Mouse (Mus musculus) ovary, postnatal 14 days (tissue): ENCODE measurements around the gene Adcy7.

Experiments
- DNase-seq: peaks from one replicate; pipeline ENCODE4 v3.0.0; 2022; ENCODE audit warnings: low spot score

Adcy7 gene

DNA sequence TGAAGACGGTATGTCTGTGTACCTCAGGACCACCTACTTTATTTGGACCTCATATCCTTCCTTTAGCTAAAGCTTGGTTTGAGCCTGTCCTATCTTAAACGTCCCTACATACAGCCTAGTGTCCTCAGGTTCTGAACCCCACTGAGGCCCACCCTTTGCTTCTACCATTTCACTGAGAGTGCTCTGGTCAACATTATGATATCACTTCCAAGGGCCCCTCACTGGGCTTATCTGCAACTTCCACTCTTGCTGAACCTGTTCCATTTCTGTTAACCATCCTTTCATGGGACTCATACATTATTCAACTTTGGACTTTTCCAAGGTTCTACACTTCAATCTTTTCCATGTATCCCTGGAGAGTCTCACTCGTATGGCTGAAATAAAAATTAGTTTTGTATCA lies 62.8 kb downstream of the Adcy7 start:
- no peak for DNase-seq

DNA sequence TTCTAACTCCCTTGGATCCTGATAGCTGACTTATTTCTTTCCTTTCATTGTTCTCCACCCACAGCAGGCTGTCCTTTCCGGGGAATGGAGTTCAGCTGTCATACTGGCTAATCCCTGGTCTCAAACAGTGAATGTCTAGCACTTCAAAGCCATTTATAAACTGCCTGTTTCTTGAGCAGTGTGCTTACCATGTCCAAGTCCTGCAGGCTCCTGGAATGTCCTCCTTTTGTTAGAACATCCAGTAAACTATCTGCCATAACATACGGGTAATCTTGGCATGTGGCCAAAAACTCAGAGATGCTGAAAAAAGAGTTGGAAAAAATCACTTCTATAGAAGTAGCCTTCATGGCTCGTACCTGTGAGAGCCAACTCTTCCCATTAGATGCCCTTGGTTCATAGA lies 67.0 kb downstream of the Adcy7 start:
- no peak for DNase-seq

DNA sequence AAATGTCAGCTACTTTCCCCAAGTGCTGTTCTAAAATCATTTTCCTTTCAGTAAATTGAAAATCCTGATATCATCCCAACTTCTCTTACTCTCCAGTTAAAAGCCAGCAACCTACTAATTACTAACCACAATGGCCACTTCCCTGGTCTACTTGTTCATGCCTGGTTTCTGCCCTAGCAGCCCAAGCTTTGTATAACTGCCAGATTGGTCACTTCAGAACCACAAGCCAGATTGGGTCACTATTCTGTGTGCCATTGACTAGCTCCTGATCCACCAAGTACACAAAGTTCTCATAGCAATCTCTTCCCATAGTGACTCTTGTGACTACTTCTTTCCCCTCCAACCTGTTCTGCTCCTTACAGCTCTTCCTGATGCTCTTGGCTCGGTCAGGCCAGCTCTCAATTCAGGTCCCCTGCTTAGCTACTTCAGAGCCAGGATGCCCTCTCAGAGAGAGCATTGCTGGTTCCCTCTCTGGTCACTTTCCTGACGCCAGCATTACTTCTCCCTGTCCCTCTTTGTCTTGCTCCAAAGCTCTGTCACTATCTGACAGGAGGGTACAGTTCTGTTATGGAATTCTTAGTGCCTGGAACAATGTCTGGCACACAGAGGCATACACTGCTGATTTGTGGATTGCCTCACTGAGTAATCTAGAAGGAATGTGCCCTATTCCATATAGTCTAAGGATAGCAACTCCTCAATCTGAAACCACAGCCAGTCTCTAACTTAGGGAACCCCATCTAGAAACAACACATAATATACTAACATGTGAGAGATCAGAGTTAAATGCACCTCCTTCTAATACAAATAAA lies 67.9 kb downstream of the Adcy7 start:
- DNase-seq = no peak

DNA sequence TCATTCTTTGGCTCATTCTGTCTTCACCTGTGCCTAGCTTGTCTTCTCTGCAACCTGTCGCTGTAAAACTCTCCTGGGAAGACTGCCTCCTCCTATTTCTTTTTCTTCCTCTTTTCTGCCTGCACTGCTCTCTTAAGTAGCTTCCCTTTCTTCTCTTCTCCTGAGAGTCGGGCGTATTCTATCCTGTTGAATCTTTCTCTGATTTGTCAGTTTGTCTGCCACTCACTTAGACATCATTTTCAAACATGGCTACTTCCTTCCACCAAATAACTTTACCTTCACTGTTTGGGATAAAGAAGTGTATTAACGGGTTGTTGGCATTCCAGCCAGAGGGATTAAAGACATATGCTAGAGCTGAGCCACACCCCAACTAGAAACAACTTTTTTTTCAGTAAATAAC lies 69.8 kb downstream of the Adcy7 start:
- DNase-seq = no peak

DNA sequence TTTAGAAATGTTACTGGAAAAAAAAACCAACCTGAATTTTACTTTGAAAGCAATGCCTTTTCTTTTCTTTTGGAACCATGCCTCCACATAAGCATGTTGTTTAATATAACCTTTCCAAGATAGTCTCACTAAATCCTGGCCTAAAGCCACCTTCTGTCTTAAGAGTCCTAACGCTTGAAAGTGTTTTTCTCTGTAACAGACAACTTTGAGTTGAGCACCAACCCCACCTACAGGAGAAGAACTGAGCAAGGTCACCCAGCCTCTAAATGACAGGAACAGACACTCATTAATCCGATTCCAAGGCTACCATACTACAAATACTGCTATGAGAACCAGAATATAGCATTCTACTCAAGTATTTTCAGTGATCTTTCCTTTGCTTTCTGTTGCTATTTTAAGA lies 76.8 kb downstream of the Adcy7 start:
- no peak for DNase-seq

DNA sequence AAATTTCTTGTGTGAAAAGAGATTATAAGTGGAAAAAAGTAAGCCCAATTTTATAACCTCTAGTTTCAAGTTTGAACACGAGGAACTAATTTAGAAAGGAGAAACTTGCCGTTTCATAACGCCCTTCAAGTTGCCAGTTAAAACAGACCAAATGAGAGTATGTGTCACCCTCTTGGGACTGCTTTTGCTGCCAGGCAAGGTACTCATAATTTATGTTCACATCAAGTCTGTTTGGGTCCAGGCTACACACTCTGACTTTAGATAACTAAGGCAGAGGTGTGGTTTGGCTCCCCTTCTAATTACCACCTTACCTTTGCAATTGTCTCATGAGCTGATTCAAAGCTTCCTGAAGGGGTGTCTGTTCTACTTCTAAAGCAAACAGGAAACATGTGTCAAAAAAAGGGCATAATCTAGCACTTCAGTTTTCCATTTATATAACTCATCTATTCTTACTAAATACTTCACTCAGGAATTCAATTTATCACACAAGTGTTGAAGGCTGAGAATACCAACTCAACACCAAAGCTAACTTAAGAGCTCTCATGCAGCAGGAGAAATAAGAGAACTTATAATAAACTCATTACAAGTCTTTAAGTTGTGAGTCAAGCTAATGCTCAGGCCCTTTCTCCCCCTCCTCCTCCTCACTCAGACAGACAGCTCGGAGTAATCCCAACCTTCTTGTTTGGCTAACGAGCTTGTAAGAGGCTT lies 85.2 kb downstream of the Adcy7 start:
- DNase-seq = no peak

DNA sequence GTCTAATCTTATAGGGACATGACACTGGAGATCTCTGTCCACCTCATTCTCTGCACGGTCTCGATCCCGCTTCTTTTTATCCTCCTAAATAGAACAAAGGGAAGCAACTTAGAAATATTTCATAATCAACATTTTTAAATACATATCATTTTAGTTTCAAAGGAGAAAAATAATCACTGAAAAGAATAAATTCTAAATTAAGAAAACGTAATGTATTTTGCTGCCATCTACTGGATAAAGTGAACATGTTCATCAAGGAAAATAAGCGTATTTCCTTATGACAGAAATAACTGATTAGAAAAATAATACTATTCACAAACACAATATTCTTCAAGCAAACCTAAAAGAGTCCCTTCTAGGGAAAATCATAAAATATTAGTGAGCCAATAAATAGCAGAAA lies 85.7 kb downstream of the Adcy7 start:
- DNase-seq = no peak

DNA sequence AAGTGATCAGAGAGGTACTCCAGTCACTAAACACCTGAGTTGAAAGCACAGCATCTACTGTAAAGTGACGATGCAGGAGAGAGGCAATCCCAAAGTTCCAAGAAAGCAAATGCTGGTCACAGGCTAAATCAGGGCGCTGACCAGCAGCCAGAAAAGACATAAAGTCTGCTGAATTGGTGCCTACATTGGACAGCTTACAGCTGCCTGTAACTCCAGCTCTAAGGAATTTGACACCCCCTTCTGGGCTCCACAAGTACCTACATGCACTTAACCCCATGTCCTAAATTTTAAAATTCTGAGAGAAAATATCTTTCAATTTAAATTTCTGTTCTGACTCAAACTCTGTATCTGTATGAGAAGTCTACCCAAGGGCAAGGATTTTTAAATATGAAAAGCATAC lies 87.8 kb downstream of the Adcy7 start:
- no peak for DNase-seq

DNA sequence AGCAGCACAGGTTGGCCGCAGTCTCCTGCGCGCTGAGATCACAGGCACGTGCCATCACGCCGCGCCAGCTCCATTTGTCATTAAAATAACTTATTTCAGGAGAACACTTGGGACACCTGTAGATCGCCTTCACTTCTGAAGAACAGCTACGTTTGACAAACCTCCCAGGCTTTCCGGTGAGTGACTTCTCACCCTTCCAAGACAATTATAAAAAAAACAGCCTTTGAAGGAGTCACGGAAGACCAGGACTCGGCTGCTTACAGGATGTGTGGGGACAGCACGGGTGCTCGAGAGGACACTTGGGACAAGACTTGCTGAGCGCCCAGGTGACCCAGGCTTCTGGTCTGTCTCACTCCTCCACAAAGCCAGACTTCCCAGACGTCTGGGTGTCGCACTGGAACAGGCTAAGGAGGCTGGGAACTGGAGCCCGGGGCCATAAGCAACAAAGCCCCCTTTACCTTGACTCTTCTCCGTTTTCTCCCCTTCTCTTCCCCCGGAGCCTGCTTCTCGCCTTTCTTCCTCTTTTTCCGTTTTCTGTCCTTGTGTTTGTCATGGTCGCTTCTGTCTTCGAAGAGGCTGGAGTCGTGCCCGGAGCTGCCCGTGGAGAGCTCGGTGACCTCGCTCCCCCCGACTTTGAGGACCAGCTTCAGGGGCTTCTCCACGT lies 89.0 kb downstream of the Adcy7 start:
- no peak for DNase-seq

DNA sequence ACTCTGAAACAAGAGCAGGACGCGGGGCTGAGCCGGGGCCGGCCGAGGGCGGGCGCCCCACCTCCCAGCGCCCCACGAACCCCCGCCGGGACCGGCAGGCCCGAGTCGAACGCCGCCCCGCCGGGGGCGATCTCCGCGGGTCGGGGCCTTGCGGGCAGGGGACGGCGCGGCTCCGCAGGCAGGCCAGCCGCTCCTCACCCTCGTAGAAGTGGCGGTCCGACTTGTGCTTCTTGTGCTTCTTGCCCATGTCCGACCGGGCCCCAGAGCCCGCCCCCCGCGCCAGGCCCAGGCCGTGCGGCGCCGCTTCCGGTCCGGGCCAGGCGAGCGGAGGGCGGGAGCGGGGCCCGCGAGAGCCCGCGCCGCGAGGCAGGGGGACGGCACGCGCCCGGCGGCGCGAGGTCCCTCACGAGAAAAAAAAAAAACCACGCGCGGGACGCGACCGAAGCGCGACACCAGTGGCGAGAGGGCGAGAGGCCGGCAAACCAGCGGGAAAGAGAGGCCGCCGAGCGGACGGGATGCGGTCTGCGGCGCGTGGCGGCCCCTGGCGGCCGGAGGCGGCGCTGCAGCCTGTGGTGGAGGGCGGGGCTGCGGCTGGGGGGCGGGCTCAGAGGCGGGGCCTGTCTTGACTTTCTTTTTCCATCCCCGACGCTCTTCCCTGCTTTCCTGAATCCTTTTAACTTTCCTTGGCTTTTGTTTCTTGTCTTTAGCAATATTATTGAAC lies 89.7 kb downstream of the Adcy7 start, which contains the start of gene Brd7:
Gene Brd7 (minus strand): TSS at position 487 of the 721 bp plus-strand sequence.
- DNase-seq = peak; percentile 90

DNA sequence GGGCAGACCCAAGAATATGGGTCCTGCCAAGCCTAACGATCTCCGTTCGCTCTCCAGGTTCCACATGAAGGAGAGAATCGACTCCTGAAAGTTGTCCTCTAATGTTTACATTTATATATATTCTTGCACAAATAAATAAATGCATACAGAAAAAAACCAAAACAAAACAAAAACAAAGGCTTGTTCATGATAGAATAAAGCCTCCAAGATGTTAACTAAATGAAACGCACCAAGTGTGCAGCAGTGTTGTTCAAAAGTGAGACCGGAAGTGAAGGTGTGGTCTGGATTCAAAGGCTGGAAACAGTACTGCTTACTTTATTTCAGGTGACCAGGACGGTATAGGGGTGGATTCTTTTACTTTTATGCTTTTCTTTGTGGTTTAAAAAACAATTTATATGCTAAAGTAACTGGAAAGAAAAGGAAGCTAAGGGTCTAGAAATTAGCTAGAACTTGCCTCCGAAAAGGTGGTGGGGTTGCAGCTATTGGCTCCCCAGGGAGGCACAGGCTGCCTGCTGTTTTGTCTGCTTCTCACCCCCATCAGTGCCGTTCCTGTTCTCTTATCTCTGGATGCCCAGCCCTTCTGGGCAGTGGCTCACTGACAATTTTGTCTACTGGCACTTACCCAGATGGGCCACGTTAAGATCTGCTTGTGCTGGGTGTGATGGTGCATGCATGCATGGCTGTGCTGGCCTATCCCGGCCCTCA lies 90.4 kb downstream of the Adcy7 start:
- no peak for DNase-seq

DNA sequence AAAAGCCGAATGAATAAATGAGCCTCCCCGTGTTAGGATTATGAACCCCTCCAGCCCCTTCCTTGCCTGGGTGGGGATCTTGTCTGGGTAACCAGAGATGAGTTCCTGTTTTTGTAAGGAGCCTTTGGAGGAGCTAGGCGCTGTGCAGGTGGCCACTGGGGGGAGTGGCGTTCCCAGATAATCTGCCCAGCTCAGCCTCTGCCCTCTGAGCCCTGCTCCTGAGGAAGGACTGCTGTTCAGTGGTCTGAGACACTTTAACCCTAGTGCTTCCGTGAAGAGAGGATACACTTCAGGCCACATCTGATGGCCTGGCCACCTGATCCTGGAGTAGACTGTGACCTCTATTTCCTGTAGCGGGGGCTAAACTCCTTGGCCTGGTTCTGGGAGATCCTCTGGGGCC lies 97.0 kb downstream of the Adcy7 start:
- DNase-seq = no peak

DNA sequence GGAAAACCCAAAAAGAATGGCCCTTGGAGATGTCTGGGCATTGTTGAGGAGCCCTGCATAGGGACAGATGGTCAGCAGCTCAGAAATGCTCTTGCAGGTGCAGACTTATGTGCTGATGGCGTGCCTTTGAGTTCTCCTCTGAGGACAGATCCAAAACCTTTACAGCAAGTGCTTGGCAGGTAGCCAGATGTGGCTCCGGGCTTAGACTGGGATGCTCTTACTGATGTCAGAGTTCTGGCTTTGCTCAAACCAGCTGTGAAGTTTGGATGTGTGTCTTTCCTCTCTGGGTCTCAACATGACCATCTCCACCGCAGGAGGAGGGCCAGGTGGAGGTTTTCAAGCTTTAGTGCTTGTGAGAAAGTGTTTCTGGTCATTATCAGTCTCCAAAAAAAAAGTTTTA lies 97.6 kb downstream of the Adcy7 start:
- DNase-seq = no peak

DNA sequence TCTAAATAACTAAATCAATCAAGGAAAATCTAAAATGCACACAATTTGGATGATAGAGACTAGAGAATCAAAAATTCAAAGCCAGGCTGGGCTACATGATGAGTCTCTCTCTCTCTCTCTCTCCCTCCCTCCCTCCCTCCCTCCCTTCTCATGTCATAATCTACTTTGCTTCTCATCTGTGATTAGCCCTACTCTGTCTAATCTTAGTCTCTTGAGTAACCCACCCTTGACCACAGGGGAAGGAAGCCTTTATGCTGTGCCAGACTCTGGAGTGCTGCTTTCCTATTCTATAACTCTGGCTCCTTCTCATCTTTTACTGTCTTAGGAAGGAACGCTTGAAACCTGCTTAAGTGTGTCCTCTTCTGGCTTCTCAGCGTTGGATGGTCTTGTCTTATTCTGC lies 99.3 kb downstream of the Adcy7 start:
- no peak for DNase-seq

DNA sequence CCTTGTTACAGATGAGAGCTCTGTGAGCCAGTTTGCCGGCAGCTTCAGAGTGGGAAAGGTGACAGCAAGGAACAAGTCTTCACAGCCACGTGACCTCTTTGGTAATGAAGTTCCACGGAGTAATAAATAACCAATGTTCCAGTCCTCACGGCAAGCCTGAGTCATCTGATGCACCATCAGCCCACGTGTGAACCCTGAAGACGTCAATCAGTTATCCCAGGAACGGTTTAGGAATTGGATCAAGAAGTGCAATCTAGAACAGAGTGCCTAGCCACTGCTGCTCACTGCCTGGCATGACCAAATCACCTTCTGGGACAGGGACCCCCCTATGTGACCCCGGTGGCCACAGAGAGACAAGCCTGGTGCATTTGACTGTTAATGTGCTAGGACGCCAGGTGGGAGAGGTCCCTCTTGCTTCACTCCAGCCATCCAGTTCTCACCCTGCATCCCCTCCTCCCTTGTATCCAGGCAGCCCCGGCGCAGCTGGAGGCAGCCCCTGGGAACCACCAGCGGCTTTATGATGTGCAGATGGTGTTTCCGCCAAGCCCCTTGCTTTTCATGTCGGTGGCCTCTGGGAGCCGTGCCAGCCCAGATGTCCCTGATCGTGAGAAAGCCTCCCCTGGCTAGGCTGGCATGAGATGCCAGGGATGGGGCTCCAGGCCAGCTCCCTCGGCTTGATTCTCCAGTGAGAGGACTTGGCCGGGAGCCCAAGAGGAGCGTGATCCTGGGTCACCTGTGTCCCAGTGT lies 104.8 kb downstream of the Adcy7 start:
- DNase-seq = peak; percentile 25
